Mouse (Mus musculus): ENCODE results near the gene Clic4. TPM values are rescaled to one million over a fixed set of nuclear protein-coding genes. Genes with fewer than 3 reads are reported as not detected.

Clic4 gene
- total RNA-seq, 2 experiments from 2014 or later: 40.1 to 40.2 TPM

GRCm38 (mm10) chr4:135258521-135258920 is 14.1 kb downstream of the Clic4 start:
- DNase-seq (ENCODE audit: low spot score in 2 of 2): no peak

- no peak for DNase-seq (ENCODE audit: low spot score in 2 of 2)
Observed at GRCm38 (mm10) chr4:135257881-135258476, 14.6 kb downstream of the Clic4 start.

- DNase-seq (ENCODE audit: low spot score in 2 of 2): no peak
Observed at GRCm38 (mm10) chr4:135256536-135257450, 15.8 kb downstream of the Clic4 start.

GRCm38 (mm10) chr4:135254770-135255169 is 17.8 kb downstream of the Clic4 start:
- DNase-seq (ENCODE audit: low spot score in 2 of 2): no peak

- DNase-seq (ENCODE audit: low spot score in 2 of 2): no peak
Observed at GRCm38 (mm10) chr4:135254321-135254720, 18.3 kb downstream of the Clic4 start.

- no peak for DNase-seq (ENCODE audit: low spot score in 2 of 2)
Observed at GRCm38 (mm10) chr4:135253239-135254039, 19.2 kb downstream of the Clic4 start.

- DNase-seq (ENCODE audit: low spot score in 2 of 2): no peak
Observed at GRCm38 (mm10) chr4:135251801-135252200, 20.8 kb downstream of the Clic4 start.

- DNase-seq (ENCODE audit: low spot score in 2 of 2): no peak
Observed at GRCm38 (mm10) chr4:135248250-135249018, 24.2 kb downstream of the Clic4 start.

- no peak for DNase-seq (ENCODE audit: low spot score in 2 of 2)
Observed at GRCm38 (mm10) chr4:135246866-135247756, 25.5 kb downstream of the Clic4 start.

- no peak for DNase-seq (ENCODE audit: low spot score in 2 of 2)
Observed at GRCm38 (mm10) chr4:135246444-135246843, 26.2 kb downstream of the Clic4 start.

GRCm38 (mm10) chr4:135245841-135246240 is 26.8 kb downstream of the Clic4 start:
- no peak for DNase-seq (ENCODE audit: low spot score in 2 of 2)

GRCm38 (mm10) chr4:135244335-135244734 is 28.3 kb downstream of the Clic4 start:
- DNase-seq (ENCODE audit: low spot score in 2 of 2): no peak

- no peak for DNase-seq (ENCODE audit: low spot score in 2 of 2)
Observed at GRCm38 (mm10) chr4:135242913-135243541, 29.6 kb downstream of the Clic4 start.

GRCm38 (mm10) chr4:135242383-135242782 is 30.2 kb downstream of the Clic4 start:
- no peak for DNase-seq (ENCODE audit: low spot score in 2 of 2)

- no peak for DNase-seq (ENCODE audit: low spot score in 2 of 2)
Observed at GRCm38 (mm10) chr4:135241669-135242068, 30.9 kb downstream of the Clic4 start.

- DNase-seq (ENCODE audit: low spot score in 2 of 2): no peak
Observed at GRCm38 (mm10) chr4:135241106-135241505, 31.5 kb downstream of the Clic4 start.

- no peak for DNase-seq (ENCODE audit: low spot score in 2 of 2)
Observed at GRCm38 (mm10) chr4:135240329-135240728, 32.3 kb downstream of the Clic4 start.

- no peak for DNase-seq (ENCODE audit: low spot score in 2 of 2)
Observed at GRCm38 (mm10) chr4:135238706-135239510, 33.7 kb downstream of the Clic4 start.

GRCm38 (mm10) chr4:135236658-135237057 is 36.0 kb downstream of the Clic4 start:
- DNase-seq (ENCODE audit: low spot score in 2 of 2): no peak
